Mouse (Mus musculus) kidney, embryonic 14.5 days (tissue): ENCODE data around the gene Slc16a12. TPM values are rescaled to one million over a fixed set of nuclear protein-coding genes. Genes with fewer than 3 reads are reported as not detected.

Source experiments
- ATAC-seq: fragments of 200-750 bp; cut with Nextera tagmentation; 2 replicates; pipeline ENCODE4 v1.8.0; 2017; ENCODE audit warnings: moderate number of reproducible peaks, mild to moderate bottlenecking, moderate TSS enrichment, moderate library complexity; ENCODE audit not compliant: low FRiP score, low TSS enrichment
- H3K27ac ChIP-seq: fragments of 300-500 bp; sonication (generic); 2 replicates; pipeline ENCODE4 v1.5.1; 2014; ENCODE audit warnings: low read depth, mild to moderate bottlenecking, low read length, moderate library complexity, mixed read lengths
- H3K27me3 ChIP-seq: fragments of 300-500 bp; sonication (generic); 2 replicates; pipeline ENCODE4 v1.6.1; 2014; ENCODE audit warnings: mild to moderate bottlenecking, low read length; ENCODE audit not compliant: control insufficient read depth, insufficient read depth
- H3K36me3 ChIP-seq: fragments of 300-500 bp; sonication (generic); 2 replicates; pipeline ENCODE4 v1.6.1; 2014; ENCODE audit warnings: low read length, mixed read lengths; ENCODE audit not compliant: control insufficient read depth, insufficient read depth
- H3K4me1 ChIP-seq: fragments of 300-500 bp; sonication (generic); 2 replicates; pipeline ENCODE4 v1.6.1; 2014; ENCODE audit warnings: low read length, mixed read lengths; ENCODE audit not compliant: control insufficient read depth, insufficient read depth
- H3K4me2 ChIP-seq: fragments of 300-500 bp; sonication (generic); replicated peaks from 2 replicates; pipeline ENCODE4 v1.6.1; 2014; ENCODE audit warnings: low read depth, mild to moderate bottlenecking, low read length
- H3K4me3 ChIP-seq: fragments of 300-500 bp; sonication (generic); 2 replicates; pipeline ENCODE4 v1.5.1; 2014; ENCODE audit warnings: mild to moderate bottlenecking, low read length
- H3K9ac ChIP-seq: fragments of 300-500 bp; sonication (generic); 2 replicates; pipeline ENCODE4 v1.6.1; 2014; ENCODE audit warnings: low read depth, mild to moderate bottlenecking, low read length, moderate library complexity
- H3K9me3 ChIP-seq: fragments of 300-500 bp; sonication (generic); 2 replicates; pipeline ENCODE4 v1.6.1; 2016; ENCODE audit warnings: low read length; ENCODE audit not compliant: control insufficient read depth
- WGBS: fragments of 180-500 bp; shearing (Covaris S2); extraction: QIAGEN DNeasy Blood & Tissue Kit; methylation state at CpG from one replicate; pipeline ENCODE4 v1.1.7; 2014; 5-methylcytosine and 5-hydroxymethylcytosine counted together
- polyA plus RNA-seq: library from polyadenylated mRNA; unstranded; fragments of >200 nt; fragmentation: Nextera tagmentation; extraction: Ambion mirVana; gene quantifications from 2 replicates; pipeline ENCODE4 v1.2.1, GENCODE M21; 2014

Gene Slc16a12
- polyA plus RNA-seq, 1 experiment from 2014 or later = 7.4 TPM

GRCm38 (mm10) chr19:34642616-34643015 lies 104.5 kb downstream of the Slc16a12 start:
- H3K27me3 ChIP-seq = no peaks in the 10 kb centered on the region
- no peak for ATAC-seq
- H3K9ac ChIP-seq = no peak overlapping the region
- H3K9me3 ChIP-seq = no peaks in the 10 kb centered on the region
- no peaks in the 10 kb centered on the region for H3K4me1 ChIP-seq
- no peaks in the 10 kb centered on the region for H3K36me3 ChIP-seq
- WGBS = 76% methylated on average over 5 of the region's 5 CpGs
- H3K4me3 ChIP-seq = no peak overlapping the region
- H3K4me2 ChIP-seq = no peak overlapping the region
- H3K27ac ChIP-seq = no peak overlapping the region

GRCm38 (mm10) chr19:34640623-34641022 lies 106.5 kb downstream of the Slc16a12 start, which contains the start of the genes Ifit1bl2 and Ifit1:
Gene Ifit1bl2, minus strand, starts transcription at chr19:34640743.
Gene Ifit1, plus strand, starts transcription at chr19:34640871.
- Histone ChIP-seq H3K9me3 (no peaks in the 10 kb centered on the region), H3K4me3 (no peak within 1 kb of the TSS), H3K27me3 (no peaks in the 10 kb centered on the region), H3K9ac (no peak within 1 kb of the TSS), H3K4me1 (no peaks in the 10 kb centered on the region), H3K27ac (no peak within 1 kb of the TSS), H3K4me2 (no peak within 1 kb of the TSS), H3K36me3 (no peaks in the 10 kb centered on the region)
- 34% methylated on average over 4 of the region's 4 CpGs for WGBS
- ATAC-seq = no peak; the same call in 1 of the 2 replicates

- Histone ChIP-seq H3K4me3 (no peak overlapping the region), H3K4me1 (no peaks in the 10 kb centered on the region), H3K9ac (no peak overlapping the region), H3K9me3 (no peaks in the 10 kb centered on the region), H3K27ac (no peak overlapping the region), H3K27me3 (no peaks in the 10 kb centered on the region), H3K4me2 (no peak overlapping the region), H3K36me3 (no peaks in the 10 kb centered on the region)
- WGBS = 11% methylated on average over 3 of the region's 3 CpGs
- peak; percentile 69; the same call in 1 of the 2 replicates for ATAC-seq
These were observed 110.0 kb downstream of the Slc16a12 start for GRCm38 (mm10) chr19:34636933-34637557.

- Histone ChIP-seq H3K27me3 (no peaks in the 10 kb centered on the region), H3K4me3 (no peak overlapping the region), H3K27ac (no peak overlapping the region), H3K4me1 (no peaks in the 10 kb centered on the region), H3K36me3 (no peaks in the 10 kb centered on the region), H3K4me2 (no peak overlapping the region), H3K9ac (no peak overlapping the region), H3K9me3 (no peaks in the 10 kb centered on the region)
- WGBS = 66% methylated on average over 2 of the region's 2 CpGs
- ATAC-seq = no peak
These were observed 113.6 kb downstream of the Slc16a12 start for GRCm38 (mm10) chr19:34633484-34633883.

GRCm38 (mm10) chr19:34631487-34631886 lies 115.6 kb downstream of the Slc16a12 start:
- no peak overlapping the region for H3K9ac ChIP-seq
- H3K4me2 ChIP-seq = no peak overlapping the region
- ATAC-seq = no peak
- H3K27ac ChIP-seq = no peak overlapping the region
- H3K36me3 ChIP-seq = no peaks in the 10 kb centered on the region
- H3K4me3 ChIP-seq = no peak overlapping the region
- no peaks in the 10 kb centered on the region for H3K9me3 ChIP-seq
- no peaks in the 10 kb centered on the region for H3K27me3 ChIP-seq
- no peaks in the 10 kb centered on the region for H3K4me1 ChIP-seq

GRCm38 (mm10) chr19:34627496-34627895 lies 119.6 kb downstream of the Slc16a12 start:
- Histone ChIP-seq H3K9ac (no peak overlapping the region), H3K4me3 (no peak overlapping the region), H3K27me3 (no peaks in the 10 kb centered on the region), H3K4me1 (no peaks in the 10 kb centered on the region), H3K9me3 (no peaks in the 10 kb centered on the region), H3K36me3 (no peaks in the 10 kb centered on the region), H3K27ac (no peak overlapping the region), H3K4me2 (no peak overlapping the region)
- WGBS = 73% methylated on average over 2 of the region's 2 CpGs
- ATAC-seq = no peak

- no peaks in the 10 kb centered on the region for H3K27me3 ChIP-seq
- no peak overlapping the region for H3K4me3 ChIP-seq
- no peaks in the 10 kb centered on the region for H3K4me1 ChIP-seq
- H3K27ac ChIP-seq = no peak overlapping the region
- no peak overlapping the region for H3K9ac ChIP-seq
- no peak for ATAC-seq
- no peaks in the 10 kb centered on the region for H3K36me3 ChIP-seq
- no peaks in the 10 kb centered on the region for H3K9me3 ChIP-seq
- H3K4me2 ChIP-seq = no peak overlapping the region
- WGBS = 81% methylated on average over 4 of the region's 4 CpGs
These were observed 122.4 kb downstream of the Slc16a12 start for GRCm38 (mm10) chr19:34624663-34625062.

- WGBS = 91% methylated on average over 6 of the region's 6 CpGs
- Histone ChIP-seq H3K36me3 (no peaks in the 10 kb centered on the region), H3K9ac (no peak overlapping the region), H3K9me3 (no peaks in the 10 kb centered on the region), H3K4me3 (no peak overlapping the region), H3K4me1 (no peaks in the 10 kb centered on the region), H3K27ac (no peak overlapping the region), H3K4me2 (no peak overlapping the region), H3K27me3 (no peaks in the 10 kb centered on the region)
- ATAC-seq = no peak
These were observed 123.3 kb downstream of the Slc16a12 start for GRCm38 (mm10) chr19:34623781-34624180.

GRCm38 (mm10) chr19:34620871-34621270 lies 126.2 kb downstream of the Slc16a12 start:
- H3K9me3 ChIP-seq = no peaks in the 10 kb centered on the region
- H3K27me3 ChIP-seq = no peaks in the 10 kb centered on the region
- ATAC-seq = no peak
- H3K4me1 ChIP-seq = no peaks in the 10 kb centered on the region
- no peak overlapping the region for H3K9ac ChIP-seq
- H3K36me3 ChIP-seq = no peaks in the 10 kb centered on the region
- no peak overlapping the region for H3K27ac ChIP-seq
- H3K4me3 ChIP-seq = no peak overlapping the region
- 86% methylated on average over 5 of the region's 5 CpGs for WGBS
- no peak overlapping the region for H3K4me2 ChIP-seq
